Mouse (Mus musculus) brown adipose tissue, adult 24 weeks (tissue): ENCODE results near the gene Mreg. TPM values are rescaled to one million over a fixed set of nuclear protein-coding genes. Genes with fewer than 3 reads are reported as not detected.
"Not testable (repeated sequence)": the region's sequence is repeated elsewhere in the genome, so short reads cannot be mapped to it uniquely, and the experiment has no call there.

Source experiments
- H3K27ac ChIP-seq: fragments of 200-500 bp; replicated peaks from 2 replicates; pipeline ENCODE4 v1.5.1; 2012; ENCODE audit warnings: low read depth, mild to moderate bottlenecking, low read length
- H3K4me1 ChIP-seq: fragments of 200-500 bp; 2 replicates; pipeline ENCODE4 v1.6.1; 2012; ENCODE audit warnings: low read length, mixed read lengths; ENCODE audit not compliant: control insufficient read depth, insufficient read depth, insufficient read length
- H3K4me3 ChIP-seq: fragments of 200-500 bp; 2 replicates; pipeline ENCODE4 v1.5.1; 2012; ENCODE audit warnings: low read depth, mild to moderate bottlenecking, low read length, moderate library complexity; ENCODE audit not compliant: insufficient read depth
- polyA plus RNA-seq: library from polyadenylated mRNA; stranded (reverse); fragments of >200 nt; gene quantifications from 2 replicates; pipeline ENCODE4 v1.2.4, GENCODE M21; 2012; ENCODE audit not compliant: missing spikeins, insufficient read depth, insufficient read length

The Mreg gene
- polyA plus RNA-seq, 1 experiment: 3.6 TPM

- Histone ChIP-seq H3K4me1 (no peaks in the 10 kb centered on the region), H3K4me3 (no peak overlapping the region), H3K27ac (no peak overlapping the region)
Observed at GRCm38 (mm10) chr1:72238016-72238580, 26.0 kb upstream of the Mreg start.

- H3K4me1 ChIP-seq: no peaks in the 10 kb centered on the region
- H3K4me3 ChIP-seq: no peak overlapping the region; the same call in 1 of the 2 replicates
- H3K27ac ChIP-seq: no peak overlapping the region
Observed at GRCm38 (mm10) chr1:72237007-72237775, 25.1 kb upstream of the Mreg start.

GRCm38 (mm10) chr1:72236363-72237006 lies 24.4 kb upstream of the Mreg start:
- H3K27ac ChIP-seq, H3K4me1 ChIP-seq: not testable (repeated sequence)
- H3K4me3 ChIP-seq: peak overlapping the region; percentile 73

- not testable (repeated sequence) for H3K4me3 ChIP-seq, H3K4me1 ChIP-seq, H3K27ac ChIP-seq
Observed at GRCm38 (mm10) chr1:72232592-72232991, 20.5 kb upstream of the Mreg start.

GRCm38 (mm10) chr1:72228974-72229373 lies 16.9 kb upstream of the Mreg start:
- H3K4me1 ChIP-seq: no peaks in the 10 kb centered on the region
- no peak overlapping the region for H3K4me3 ChIP-seq
- no peak overlapping the region for H3K27ac ChIP-seq

- no peaks in the 10 kb centered on the region for H3K4me1 ChIP-seq
- no peak overlapping the region for H3K27ac ChIP-seq
- H3K4me3 ChIP-seq: no peak overlapping the region
Observed at GRCm38 (mm10) chr1:72227546-72227945, 15.4 kb upstream of the Mreg start.

GRCm38 (mm10) chr1:72226887-72227481 lies 14.9 kb upstream of the Mreg start:
- Histone ChIP-seq H3K27ac (no peak overlapping the region), H3K4me3 (no peak overlapping the region), H3K4me1 (no peaks in the 10 kb centered on the region)

- H3K27ac ChIP-seq: no peak overlapping the region
- 0 out of 2 replicates have a peak overlapping the region, but pooled peaks have one; percentile 12 for H3K4me3 ChIP-seq
- no peaks in the 10 kb centered on the region for H3K4me1 ChIP-seq
Observed at GRCm38 (mm10) chr1:72226172-72226886, 14.2 kb upstream of the Mreg start.

GRCm38 (mm10) chr1:72225720-72226171 lies 13.6 kb upstream of the Mreg start:
- H3K27ac ChIP-seq, H3K4me1 ChIP-seq: not testable (repeated sequence)

GRCm38 (mm10) chr1:72225054-72225718 lies 13.1 kb upstream of the Mreg start:
- no peak overlapping the region for H3K27ac ChIP-seq
- H3K4me1 ChIP-seq: no peaks in the 10 kb centered on the region

More at GRCm38 (mm10) chr1:72225720-72226171, 13.6 kb upstream of the Mreg start:
- H3K4me3 ChIP-seq: peak overlapping the region; percentile 55

GRCm38 (mm10) chr1:72220008-72220407 lies 7.9 kb upstream of the Mreg start:
- Histone ChIP-seq H3K27ac (no peak overlapping the region), H3K4me1 (no peaks in the 10 kb centered on the region), H3K4me3 (no peak overlapping the region)

More at GRCm38 (mm10) chr1:72225054-72225718, 13.1 kb upstream of the Mreg start:
- peak overlapping the region; percentile 55 for H3K4me3 ChIP-seq

GRCm38 (mm10) chr1:72219116-72219515 lies 7.0 kb upstream of the Mreg start:
- H3K4me3 ChIP-seq: no peak overlapping the region
- no peaks in the 10 kb centered on the region for H3K4me1 ChIP-seq
- no peak overlapping the region for H3K27ac ChIP-seq

- H3K4me3 ChIP-seq: no peak overlapping the region
- H3K27ac ChIP-seq: no peak overlapping the region
- H3K4me1 ChIP-seq: no peaks in the 10 kb centered on the region
Observed at GRCm38 (mm10) chr1:72218626-72219025, 6.5 kb upstream of the Mreg start.

GRCm38 (mm10) chr1:72216761-72217160 lies 4.7 kb upstream of the Mreg start:
- no peaks in the 10 kb centered on the region for H3K4me1 ChIP-seq
- H3K27ac ChIP-seq: no peak overlapping the region
- no peak overlapping the region for H3K4me3 ChIP-seq
